Mouse (Mus musculus) R1 (cell line): ENCODE data around the gene Tas2r124.

Experiments used
- DNase-seq: peaks from one replicate; pipeline ENCODE4 v3.0.0-alpha.2; 2018; ENCODE audit warnings: low read depth, low spot score

Tas2r124 gene

GRCm38 (mm10) chr6:132754430-132754829 is at the start of gene Tas2r124:
Gene Tas2r124, plus strand, starts transcription at chr6:132754730.
- DNase-seq, result no peak

DNA sequence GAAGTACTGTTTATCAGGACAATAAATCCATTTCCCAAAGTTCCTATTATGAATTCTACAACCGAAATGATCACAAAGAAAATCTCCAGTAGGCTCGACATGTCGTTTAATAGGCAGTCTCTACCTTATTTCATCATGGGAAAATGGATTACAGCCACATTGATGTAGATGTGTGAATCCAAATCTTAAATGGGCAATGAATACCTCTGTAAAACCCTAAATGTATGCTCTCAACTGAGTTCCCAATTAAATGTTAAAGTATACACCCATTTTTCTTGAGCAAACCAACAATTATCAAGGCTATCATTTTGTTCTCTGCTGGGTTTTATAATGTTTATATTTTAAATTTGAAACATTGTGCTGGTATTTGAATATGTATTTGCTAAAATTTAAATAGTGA is 42.7 kb upstream of the Tas2r124 start, which contains the start of gene Tas2r122:
Gene Tas2r122, minus strand, starts transcription at position 101 of the 400 bp plus-strand sequence.
- DNase-seq, result no peak

- DNase-seq, result no peak
These were observed 16.6 kb upstream of the Tas2r124 start, which contains the start of gene Tas2r115 for GRCm38 (mm10) chr6:132737935-132738334. Gene Tas2r115, minus strand, starts transcription at chr6:132738035.

GRCm38 (mm10) chr6:132750206-132750605 is 4.3 kb upstream of the Tas2r124 start:
- DNase-seq, result no peak

GRCm38 (mm10) chr6:132761831-132762230 is 7.3 kb downstream of the Tas2r124 start, which contains the start of gene Tas2r102:
Gene Tas2r102, plus strand, starts transcription at chr6:132762131.
- no peak for DNase-seq

DNA sequence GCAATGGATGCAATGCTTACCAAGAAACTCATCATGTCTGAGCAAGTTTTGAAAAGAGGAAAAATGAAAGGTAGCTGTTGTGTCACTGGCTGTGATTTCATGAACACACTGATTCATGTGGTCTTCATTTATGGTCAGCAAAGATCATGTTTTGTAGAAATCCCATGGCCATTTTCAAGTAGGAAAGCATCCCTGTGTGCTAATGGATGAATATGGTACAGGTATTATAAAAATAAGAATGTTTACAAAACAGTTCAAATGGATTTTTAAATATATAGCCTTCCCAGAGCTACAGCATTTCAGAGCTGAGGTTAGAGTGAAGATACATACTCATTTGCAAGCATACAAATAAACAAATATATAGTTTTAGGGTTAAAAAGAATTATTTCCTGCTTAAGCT is 23.5 kb downstream of the Tas2r124 start, which contains the start of gene Tas2r136:
Gene Tas2r136, minus strand, starts transcription at position 101 of the 400 bp plus-strand sequence.
- no peak for DNase-seq

GRCm38 (mm10) chr6:132795393-132795792 is 40.9 kb downstream of the Tas2r124 start:
- DNase-seq, result no peak

DNA sequence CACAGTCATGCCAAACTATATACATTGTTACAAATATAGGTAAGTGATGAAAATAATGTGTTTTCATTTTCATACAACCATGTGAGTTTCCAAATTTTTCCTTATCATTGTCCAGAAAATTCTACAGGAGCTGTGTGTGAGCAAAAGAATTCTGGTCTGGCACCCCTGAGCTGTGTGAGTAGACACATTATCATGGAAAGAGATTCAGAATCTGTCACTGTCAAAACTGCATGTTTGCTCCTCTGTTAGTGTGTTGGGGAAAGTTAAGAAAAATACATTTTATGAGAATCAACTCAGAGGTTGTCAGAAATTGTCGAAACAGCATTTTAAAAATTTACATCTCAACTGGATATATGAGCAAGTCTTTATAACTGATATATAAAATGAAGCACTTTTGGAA is 48.0 kb downstream of the Tas2r124 start, which contains the start of gene Tas2r117:
Gene Tas2r117, plus strand, starts transcription at position 301 of the 400 bp plus-strand sequence.
- no peak for DNase-seq
